Mouse (Mus musculus): ENCODE data around the gene Ctsz.

GRCm38 (mm10) chr2:174478746-174479145 is 39.9 kb upstream of the Ctsz start:
- TF ChIP-seq CTCF (IDR thresholded peaks at IDR 0.05; ENCODE audit: low read depth) (no peak), EP300 (IDR thresholded peaks at IDR 0.05; ENCODE audit: low read depth) (no peak)

Data from liver, postnatal 0 days (tissue).